Mouse (Mus musculus) yolk sac, embryonic 10.5 days (tissue): ENCODE data around the gene Lztr1.

ENCODE experiments used
- DNase-seq: peaks from one replicate; pipeline ENCODE4 v3.0.0-alpha.2; 2017; ENCODE audit warnings: low spot score

The Lztr1 gene

DNA sequence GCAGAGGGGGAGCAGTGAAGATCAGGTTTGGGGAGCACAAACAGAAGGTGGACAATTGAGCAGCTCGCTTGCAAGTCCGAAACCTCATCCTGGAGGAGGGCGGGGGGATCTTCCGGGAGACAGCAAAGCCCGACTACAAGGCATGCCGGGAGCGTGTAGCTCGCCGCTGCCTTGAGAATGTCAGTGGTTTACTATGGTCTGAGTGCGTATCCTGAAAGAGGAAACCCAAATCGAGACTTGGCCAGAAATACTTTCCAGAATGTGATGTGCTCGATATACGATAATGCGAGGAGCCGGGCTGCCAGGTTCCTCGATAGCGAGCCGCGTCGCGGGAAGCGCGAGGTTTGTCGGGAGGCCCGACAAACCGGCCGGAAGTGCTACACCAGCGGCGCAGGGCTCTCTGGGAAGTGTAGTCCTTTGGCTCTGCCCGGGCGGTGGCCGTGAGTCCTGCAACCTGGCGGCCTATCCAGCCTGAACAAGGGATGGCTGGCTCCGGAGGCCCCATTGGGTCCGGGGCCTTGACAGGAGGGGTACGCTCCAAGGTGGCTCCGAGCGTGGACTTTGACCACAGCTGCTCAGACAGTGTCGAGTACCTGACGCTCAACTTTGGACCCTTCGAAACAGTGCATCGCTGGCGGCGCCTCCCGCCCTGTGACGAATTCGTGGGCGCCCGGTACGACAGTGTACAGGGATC is at the start of gene Lztr1:
Gene Lztr1 (plus strand): TSS at position 143 of the 694 bp plus-strand sequence.
- peak; percentile 95 for DNase-seq

DNA sequence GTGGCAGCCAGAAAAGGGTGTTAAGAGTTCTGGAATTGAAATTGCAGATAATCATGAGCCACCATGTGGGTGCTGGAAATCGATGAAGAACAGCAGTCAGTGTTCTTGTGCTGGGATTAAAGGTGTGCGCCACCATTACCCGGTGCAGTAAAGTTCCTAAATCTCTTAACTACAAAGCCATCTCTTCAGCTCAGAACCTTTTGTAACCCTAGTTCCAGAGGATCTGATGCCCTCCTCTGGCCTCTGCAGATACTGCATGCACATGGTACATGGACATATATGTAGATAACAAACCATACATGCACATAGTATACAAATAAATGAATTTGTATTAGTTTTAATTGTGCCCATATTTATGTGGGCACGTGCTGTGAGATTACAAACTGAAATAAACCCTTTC is 48.2 kb upstream of the Lztr1 start:
- DNase-seq: no peak

DNA sequence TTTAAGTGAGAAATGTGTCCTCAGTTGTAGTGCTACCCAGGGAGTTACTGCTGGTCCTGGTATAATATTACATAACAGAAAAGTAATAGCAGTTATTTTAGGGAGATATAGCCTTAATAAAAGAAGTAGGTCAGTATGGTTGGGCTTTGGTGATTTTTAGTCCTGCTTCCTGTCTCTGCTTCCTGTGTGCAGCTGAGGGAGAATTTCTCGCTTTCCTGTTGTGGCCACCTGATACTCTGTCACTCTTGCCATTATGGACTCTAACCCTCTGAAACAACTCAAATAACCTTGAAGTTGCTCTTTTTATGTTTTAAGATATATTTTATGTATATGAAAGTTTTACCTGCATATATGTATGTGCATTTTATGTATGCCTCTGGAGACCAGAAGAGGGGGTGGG is 46.9 kb upstream of the Lztr1 start:
- no peak for DNase-seq

DNA sequence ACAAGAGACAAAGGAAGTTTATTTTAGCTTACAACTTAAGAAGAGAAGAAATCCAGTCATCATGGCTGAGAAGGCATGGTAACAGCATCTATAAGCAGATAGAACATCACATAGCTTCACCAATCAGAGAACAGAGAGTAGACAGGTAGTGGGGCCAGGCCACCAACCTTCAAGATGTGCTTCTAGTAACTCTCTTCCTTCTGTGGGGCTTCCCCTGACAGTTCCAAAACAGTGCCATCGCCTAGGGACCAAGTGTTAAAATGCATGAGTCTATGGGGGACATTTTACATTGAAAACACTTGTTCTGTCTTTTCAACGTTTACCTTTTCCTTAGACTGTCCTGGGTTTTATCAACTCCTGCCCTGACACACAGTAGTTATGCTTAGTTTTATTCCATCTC is 45.3 kb upstream of the Lztr1 start:
- DNase-seq: no peak

DNA sequence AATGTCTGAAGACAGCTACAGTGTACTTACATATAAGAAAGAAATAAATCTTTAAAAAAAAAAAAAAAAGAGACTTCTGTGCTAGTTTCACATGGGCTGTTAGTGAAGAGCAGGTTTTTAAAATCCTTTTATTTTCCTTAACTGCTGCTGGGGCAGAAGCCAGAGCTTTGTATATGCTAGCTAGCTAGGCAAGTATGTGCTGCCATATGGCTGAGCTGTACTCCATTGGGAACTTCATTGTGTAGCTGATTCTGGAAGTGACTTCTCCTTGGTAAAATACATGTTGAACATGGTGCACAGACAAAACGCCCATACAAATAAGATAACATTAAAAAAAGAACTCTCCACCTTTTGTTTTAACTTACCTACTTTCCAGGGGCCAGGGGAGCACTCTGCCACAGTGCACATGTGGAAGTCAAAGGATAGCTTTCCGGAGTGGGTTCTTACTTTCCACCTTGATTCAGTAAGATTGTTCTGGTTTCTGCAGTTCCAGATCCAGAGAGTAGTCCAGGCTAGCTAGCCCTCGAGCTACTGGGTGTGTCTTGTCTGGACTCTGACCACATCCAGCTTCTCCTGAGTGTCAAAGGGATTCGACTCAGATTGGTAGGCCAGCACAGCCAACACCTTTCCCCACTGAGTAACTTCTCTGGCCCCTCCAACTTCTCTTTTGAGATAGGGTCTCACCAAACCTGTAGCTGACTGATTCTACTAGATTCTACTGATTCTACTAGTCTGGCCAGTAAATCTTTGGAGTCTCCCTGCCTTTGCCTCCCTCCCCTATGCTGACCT is 41.4 kb upstream of the Lztr1 start:
- peak; percentile 27 for DNase-seq

DNA sequence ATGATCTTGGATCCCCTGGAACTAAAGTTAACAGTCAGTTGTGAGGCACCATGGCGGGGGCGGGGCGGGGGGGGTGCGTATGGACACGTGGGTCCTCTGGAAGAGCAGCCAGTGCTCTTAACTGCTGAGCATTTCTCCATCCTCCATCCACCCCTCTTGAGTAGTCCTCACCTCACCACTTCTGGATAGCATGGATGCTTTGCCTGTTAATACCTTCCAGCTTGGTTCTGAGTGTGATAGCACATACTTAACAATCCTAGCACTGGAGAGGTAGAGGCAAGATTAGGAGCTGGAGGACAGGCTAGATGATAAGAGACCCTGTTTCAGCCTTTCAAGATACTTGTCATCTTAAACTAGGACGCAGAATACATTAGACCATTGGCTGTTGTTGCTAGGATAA is 36.0 kb upstream of the Lztr1 start:
- no peak for DNase-seq

DNA sequence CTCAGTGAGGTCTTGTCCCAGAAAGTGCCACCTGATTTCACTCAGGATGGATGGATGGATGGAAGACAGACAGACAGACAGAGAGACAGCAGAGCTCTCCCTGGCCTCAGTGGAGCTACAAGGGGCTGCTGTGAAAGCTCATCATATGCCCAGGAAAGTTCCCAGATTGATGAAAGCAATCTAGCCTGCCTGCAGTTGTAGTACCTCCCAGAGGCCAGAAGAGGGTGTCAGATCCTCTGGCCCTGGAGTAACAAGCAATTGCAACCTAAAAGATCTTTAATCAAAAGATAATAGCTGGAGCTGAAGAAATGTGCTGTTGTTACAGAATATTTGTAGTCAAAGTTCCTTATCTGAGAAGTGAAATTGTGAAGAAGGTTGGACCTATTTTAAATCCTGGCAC is 34.4 kb upstream of the Lztr1 start:
- no peak for DNase-seq

DNA sequence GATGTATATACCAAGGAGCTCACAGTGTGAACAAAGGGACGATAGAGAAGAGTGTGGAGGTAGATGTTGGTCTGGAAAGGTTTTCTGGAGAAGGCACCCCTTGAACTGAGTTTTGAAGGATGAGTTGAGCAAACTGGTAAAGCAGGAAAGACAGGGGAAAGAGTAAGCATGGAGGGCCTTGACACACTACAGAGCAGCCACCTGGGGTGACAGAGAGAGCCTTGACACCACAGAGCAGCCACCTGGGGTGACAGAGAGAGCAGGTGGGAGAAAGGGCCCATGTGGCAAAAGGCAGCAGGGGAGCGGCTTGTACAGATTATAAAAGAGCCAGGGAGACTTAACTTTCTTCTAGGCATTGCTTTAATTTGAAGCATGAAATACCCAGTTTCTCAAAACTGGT is 33.7 kb upstream of the Lztr1 start:
- DNase-seq: no peak

DNA sequence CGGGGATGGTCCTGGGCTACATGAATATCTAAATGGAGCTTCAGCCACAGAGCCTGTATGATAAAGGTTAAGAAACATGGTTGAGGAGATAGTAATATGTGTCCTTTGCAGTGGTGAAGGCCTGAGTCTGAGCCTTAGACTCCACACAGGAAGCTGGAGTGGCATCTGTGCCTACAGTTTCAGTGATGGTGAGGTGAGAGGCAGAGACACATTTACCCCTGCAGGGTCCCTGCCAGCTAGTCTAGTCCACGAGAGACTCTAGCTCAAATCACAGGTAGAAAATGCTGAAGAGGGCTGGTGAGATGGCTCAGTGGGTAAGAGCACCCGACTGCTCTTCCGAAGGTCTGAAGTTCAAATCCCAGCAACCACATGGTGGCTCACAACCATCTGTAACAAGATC is 33.2 kb upstream of the Lztr1 start:
- no peak for DNase-seq

DNA sequence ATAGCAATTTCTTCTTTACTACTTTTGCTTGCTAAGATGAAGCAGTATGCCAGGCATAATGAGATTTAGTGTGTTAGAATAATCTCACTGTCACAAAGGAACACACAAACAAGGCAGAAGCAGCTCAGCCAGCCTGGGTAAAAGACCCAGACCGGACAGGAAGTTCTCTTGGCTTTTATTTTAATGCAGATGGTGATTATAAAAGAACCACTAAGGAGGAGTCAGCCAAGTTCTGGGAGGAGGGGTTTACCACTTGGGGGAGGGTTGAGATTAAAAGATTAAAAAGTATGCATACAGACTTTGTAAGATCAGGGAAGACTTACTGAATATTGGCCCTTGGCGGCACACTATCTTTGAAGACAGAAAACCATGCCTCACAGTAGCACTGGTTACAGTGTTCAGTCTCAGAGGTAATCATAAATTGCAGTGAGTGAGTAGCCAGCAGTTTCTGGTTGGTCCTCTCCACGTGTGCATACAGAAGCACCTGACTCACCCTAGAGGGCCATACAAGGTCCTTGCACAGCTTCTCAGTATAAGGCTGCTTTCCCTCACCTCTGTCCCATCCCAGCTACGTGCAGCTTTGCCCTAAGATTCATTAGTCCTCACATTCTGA is 30.1 kb upstream of the Lztr1 start:
- DNase-seq: no peak

DNA sequence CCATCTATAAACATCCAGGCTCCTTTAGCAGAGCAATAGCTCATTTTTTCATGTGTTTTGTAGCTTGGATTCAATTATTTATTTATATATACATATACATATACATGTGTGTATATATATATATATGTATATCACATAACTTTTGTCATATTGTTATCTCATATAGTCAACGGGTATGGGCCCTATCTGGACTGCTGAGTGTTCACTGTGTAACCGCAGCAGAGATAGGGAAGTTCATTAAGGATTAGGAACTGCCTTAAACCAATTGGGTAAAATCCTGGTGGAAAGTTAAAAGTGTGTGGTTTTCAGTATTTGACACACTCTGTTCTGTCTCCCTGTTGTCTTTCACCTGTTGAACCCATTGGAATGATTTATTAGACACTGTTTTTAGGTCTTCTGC is 27.0 kb upstream of the Lztr1 start:
- no peak for DNase-seq

DNA sequence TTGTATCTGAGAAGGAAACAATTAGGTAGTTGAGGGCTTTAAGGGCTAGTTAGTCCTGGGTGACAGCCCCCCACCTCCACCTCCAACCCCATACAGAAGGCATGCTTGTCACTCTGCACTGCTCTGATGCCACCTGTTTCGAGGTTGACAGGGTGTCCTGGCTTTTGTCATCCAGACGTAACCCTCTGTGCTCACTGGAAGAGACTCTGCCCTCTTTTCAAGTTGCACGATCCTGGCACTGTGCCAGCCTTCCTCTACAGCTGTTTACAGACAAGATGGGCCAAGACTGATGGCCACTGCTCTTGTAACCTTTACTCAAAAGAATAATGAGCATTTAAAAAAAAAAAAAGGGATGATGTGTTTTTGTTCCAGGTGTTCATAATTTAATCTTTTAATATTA is 22.0 kb upstream of the Lztr1 start:
- no peak for DNase-seq

DNA sequence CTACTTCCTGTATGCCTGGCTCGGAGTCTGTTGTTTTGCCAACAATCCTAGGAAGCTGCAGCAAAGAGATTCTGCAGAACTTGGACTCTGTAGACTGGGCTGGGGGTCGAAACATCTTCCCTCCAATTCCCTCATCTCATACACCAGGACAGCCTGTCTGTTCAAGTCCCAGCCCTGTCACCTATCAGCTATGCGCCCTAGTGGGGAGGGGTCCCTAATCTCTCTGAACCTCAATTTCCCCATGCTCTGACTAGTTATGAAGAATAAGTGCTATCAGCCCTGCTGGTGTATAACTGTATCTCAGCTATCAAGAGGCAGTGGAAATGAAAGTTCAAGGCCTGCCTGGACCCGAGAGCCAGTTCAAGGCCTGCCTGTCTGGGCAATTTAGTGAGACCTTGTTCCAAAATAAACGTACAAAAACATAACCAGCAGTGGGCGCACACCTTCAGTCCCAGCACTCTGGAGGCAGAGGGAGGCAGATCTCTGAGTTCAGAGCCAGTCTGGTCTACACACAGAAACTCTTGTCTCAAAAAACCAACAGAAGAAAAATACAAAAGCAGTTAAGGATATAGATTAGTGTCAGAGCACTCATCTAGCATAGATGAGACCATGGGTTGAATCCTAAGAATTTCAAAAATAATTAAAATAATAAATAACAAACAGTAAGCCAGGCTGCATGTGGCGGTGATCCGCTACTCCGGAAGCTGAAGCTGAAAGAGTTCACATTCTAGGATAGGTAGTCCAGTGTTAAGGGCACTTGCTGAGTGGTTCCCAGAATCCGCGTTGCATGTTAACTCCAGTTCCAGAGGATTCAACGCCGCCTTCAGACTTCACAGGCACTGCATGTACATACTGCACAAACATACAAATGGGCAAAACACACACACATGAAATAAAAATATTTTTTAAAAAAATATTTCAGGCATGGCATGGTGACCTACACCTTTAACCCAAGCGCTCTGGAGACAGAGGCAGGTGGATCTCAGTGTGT is 19.7 kb upstream of the Lztr1 start:
- DNase-seq: peak; percentile 36

DNA sequence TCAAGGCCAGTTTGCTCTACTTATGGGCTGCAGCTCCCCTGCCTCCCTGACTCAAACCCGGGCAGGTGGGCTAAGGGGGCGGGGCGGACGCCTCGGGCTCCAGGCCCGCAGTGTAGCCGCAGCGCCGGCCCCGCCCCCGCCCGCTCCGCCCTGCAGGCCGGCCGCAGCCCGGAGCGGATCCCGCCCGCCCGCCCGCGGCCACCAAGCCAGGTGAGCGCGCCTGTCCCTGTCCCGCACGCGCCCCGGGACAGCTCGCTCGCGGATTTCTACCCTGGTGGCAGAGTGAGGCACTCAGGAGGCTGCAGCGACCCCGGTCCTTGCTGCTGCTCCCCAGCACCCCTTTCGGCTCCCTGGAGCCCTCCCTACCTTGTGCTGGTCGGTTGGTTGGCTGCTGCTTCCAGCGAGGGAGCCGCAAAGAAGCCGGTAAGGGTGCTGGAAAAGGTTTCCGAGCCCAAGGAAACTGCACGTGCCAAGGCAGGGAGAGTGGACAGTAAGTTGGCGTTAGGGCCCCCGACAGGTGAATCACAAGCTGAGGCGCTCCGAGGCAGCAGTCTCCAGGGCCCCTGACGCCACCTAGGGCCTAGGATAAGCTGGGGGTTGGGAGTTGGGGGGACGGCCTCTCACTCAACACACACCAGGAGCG is 18.9 kb upstream of the Lztr1 start, which contains the start of gene Aifm3:
Gene Aifm3 (plus strand): TSS at position 143 of the 643 bp plus-strand sequence.
- DNase-seq: peak; percentile 50

DNA sequence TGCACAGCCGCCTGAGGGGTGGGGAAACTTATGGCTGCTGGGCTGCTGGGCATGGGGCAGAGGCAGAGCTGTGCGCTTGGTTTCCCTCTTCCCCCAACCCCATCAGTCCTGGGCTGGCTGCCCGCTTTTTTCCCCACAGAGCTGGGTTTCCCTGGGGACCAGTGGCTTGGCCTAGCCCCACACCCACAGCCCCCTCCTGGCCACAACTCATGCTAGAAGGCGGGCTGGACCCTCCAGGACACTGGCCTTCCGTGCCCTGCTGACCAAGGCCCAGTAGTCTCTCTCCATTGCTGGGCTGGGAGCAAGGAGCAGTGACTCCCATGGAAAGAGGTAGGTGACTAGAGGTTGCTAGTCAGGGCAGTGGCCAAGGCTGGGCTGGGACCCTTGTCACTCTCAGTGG is 17.3 kb upstream of the Lztr1 start:
- DNase-seq: no peak

DNA sequence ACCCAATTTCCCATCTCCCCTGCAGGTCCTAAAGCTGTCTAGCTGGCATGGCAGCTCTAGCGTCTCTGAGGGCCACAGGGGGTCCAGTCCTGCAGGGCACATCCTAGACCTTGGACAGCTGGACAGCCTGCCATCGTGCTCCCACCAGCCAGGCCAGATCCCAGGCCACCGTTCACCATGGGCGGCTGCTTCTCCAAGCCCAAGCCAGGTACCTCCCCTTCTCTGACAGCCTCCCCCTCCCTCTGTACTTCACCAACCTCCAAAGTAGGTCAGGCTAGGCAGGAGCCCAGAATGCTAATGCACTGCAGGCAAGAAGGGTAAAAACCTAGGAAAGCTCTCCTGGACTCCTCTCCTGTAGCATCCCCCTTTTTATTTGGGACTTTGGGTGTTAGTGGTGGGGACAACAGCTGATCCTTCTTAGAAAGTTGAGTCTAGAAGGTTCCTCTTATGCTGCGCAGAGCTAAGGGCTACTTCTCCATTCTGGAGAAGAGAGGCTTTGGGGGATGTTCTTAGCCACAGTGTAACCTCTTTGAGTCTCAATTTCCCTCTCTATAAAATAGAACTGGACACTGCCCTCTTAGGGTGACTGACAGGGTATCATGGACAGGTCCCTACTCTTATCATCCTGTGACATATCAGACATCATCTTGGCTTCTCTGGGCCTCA is 16.5 kb upstream of the Lztr1 start:
- DNase-seq: no peak

DNA sequence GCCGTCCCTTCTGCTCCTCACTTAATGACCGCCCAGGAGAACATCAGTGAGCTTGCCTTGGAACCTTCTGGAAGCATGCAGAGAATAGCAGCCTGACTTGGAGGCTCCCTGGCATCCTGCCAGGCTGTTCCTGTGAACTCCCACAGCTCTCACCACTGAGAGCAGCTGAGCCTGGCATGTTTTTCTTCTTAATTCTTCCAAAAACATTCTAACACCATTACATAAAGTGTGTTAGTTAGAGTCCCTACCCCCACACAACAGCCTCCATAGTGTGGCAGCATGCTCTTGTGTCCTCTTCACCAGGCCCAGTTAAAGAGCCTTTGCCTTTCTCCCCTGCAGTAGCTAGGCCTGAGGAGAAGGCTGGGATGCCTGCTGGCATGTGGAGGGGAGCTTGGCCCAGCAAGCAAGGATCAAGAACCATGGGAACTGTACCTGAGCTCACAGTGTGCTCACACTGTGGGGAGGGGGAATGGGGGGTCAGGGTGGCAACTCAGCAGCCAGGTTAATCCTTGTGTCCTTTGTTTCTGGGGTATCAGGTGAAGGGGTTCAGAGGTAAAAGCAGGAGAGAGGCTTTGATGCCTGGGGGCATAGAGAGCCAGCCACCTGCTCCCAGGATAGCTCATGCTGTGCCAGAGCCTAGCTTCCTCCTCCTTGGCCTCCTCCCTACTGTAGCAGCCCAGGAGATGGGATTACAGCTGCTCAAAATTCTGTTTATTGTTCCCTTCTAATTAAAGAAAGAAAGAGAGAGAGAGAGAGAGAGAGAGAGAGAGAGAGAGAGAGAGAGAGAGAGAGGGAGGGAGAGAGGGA is 11.8 kb upstream of the Lztr1 start:
- no peak for DNase-seq

DNA sequence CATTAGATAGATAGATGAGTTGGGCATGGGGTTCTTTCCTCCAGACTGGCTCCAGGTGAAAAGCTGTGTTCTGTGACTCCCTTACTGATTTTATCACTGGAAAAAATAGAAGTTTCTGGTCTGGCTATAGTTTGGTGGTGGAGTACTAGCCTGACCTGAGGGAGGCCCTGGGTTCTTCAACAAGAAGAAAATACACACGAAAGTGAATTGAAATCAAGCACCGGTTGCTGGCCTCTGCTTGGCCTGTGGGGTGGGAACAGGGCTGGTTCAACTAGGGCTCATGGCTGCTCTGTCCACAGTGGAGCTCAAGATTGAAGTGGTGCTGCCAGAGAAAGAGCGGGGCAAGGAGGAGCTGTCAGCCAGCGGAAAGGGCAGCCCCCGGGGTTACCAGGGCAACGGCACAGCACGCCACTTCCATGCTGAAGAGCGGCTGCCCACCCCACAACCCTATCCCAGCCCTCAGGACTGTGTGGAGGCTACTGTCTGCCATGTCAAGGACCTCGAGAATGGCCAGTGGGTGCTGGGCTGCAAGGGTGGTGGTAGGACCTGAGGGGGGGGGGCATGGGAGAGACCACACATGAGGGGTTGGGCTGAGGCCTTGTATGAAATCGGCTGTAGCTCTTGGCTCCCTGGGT is 9.1 kb upstream of the Lztr1 start:
- DNase-seq: no peak

DNA sequence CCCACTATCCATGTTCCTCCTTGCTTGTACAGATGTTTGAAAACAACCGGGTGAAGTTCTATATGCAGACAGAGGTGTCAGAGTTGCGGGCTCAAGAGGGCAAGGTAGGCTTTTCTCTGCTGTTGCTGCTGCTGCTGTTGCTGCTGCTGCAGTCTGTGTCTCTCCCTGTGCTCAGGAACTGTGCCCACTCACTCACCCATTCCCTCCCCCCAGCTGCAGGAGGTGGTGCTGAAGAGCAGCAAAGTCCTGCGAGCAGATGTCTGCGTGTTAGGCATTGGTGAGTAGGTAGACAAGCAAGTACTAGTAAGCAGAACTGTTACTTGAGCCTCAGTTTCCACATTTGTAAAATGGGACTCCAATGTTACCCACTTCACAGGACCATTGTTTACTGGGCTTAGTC is 5.8 kb upstream of the Lztr1 start:
- no peak for DNase-seq
